Mouse (Mus musculus) MEL (cell line): ENCODE measurements around the gene Atp10a. TPM values are rescaled to one million over a fixed set of nuclear protein-coding genes. Genes with fewer than 3 reads are reported as not detected.

Experiments
- DNase-seq: peaks from one replicate; pipeline ENCODE4 v3.0.0; 2011; ENCODE audit warnings: low read depth, low spot score
- H3K27ac ChIP-seq: 2 replicates; pipeline ENCODE4 v1.5.1; 2012; ENCODE audit warnings: low read depth, mild to moderate bottlenecking, control low read depth, low read length, moderate library complexity; ENCODE audit not compliant: control insufficient read depth
- H3K27me3 ChIP-seq, 2 experiments: fragments of 150-350 bp in 1 of 2; sonication (generic) in 1 of 2; 2 replicates each; pipeline ENCODE4 v1.6.1; 2012; ENCODE audit warnings: low read length in 2 of 2, mild to moderate bottlenecking in 2 of 2, improper control_type of control experiment in 1 of 2, moderate library complexity in 1 of 2; ENCODE audit not compliant: insufficient read depth in 2 of 2, control insufficient read depth in 1 of 2
- H3K36me3 ChIP-seq, 2 experiments: 2 replicates each; pipeline ENCODE4 v1.6.1; 2012 to 2014; ENCODE audit warnings: low read length in 2 of 2, improper control_type of control experiment in 1 of 2, inconsistent platforms in 1 of 2, mild to moderate bottlenecking in 1 of 2; ENCODE audit not compliant: insufficient read depth in 2 of 2, control insufficient read depth in 1 of 2
- H3K4me1 ChIP-seq, 2 experiments: fragments of 150-350 bp in 1 of 2; sonication (generic) in 1 of 2; 2 replicates each; pipeline ENCODE4 v1.6.1; 2012; ENCODE audit warnings: low read length in 2 of 2, improper control_type of control experiment in 1 of 2, mild to moderate bottlenecking in 1 of 2; ENCODE audit not compliant: insufficient read depth in 2 of 2, control insufficient read depth in 1 of 2
- H3K4me3 ChIP-seq, 2 experiments: fragments of 150-350 bp in 1 of 2; sonication (generic) in 1 of 2; 2 replicates each; pipeline ENCODE4 v1.5.1; 2012; ENCODE audit warnings: low read depth in 2 of 2, low read length in 2 of 2, mild to moderate bottlenecking in 2 of 2, moderate library complexity in 2 of 2, control low read depth in 1 of 2, improper control_type of control experiment in 1 of 2; ENCODE audit not compliant: control insufficient read depth in 1 of 2, insufficient read depth in 1 of 2
- H3K79me2 ChIP-seq: 2 replicates; pipeline ENCODE4 v1.6.1; 2012; ENCODE audit warnings: mild to moderate bottlenecking, low read length, moderate library complexity; ENCODE audit not compliant: control insufficient read depth, poor library complexity, insufficient read depth
- H3K9ac ChIP-seq: 2 replicates; pipeline ENCODE4 v1.6.1; 2012; ENCODE audit warnings: low read depth, mild to moderate bottlenecking, control low read depth, low read length, moderate library complexity; ENCODE audit not compliant: control insufficient read depth, poor library complexity, severe bottlenecking
- H3K9me3 ChIP-seq: fragments of 150-350 bp; sonication (generic); replicated peaks from 2 replicates; pipeline ENCODE4 v1.6.1; 2012; ENCODE audit warnings: mild to moderate bottlenecking, low read length, improper control_type of control experiment, moderate library complexity; ENCODE audit not compliant: insufficient read depth
- CHD1 ChIP-seq: IDR thresholded peaks from 2 replicates; pipeline ENCODE4 v1.6.1; 2012; ENCODE audit warnings: low read depth, mild to moderate bottlenecking, inconsistent platforms, low read length, improper control_type of control experiment
- CHD2 ChIP-seq: IDR thresholded peaks from 2 replicates; pipeline ENCODE4 v1.6.1; 2011; ENCODE audit warnings: low read length, improper control_type of control experiment
- E2F4 ChIP-seq: IDR thresholded peaks from 2 replicates; pipeline ENCODE4 v1.6.1; 2011; ENCODE audit warnings: low read depth, low read length, improper control_type of control experiment, borderline replicate concordance
- GABPA ChIP-seq: IDR thresholded peaks from 2 replicates; pipeline ENCODE4 v1.6.1; 2012; ENCODE audit warnings: low read depth, mild to moderate bottlenecking, inconsistent platforms, low read length, improper control_type of control experiment, moderate library complexity
- GATA1 ChIP-seq: IDR thresholded peaks from 2 replicates; pipeline ENCODE4 v1.6.1; 2011; ENCODE audit warnings: low read depth, low read length, improper control_type of control experiment
- JUND ChIP-seq: IDR thresholded peaks from 2 replicates; pipeline ENCODE4 v1.6.1; 2011; ENCODE audit warnings: low read depth, mild to moderate bottlenecking, improper control_type of control experiment, low read length
- KAT2A ChIP-seq: conservative IDR thresholded peaks from 2 replicates; pipeline ENCODE4 v1.6.1; 2012; ENCODE audit warnings: low read depth, low read length, improper control_type of control experiment, inconsistent platforms
- MAFK ChIP-seq: IDR thresholded peaks from 2 replicates; pipeline ENCODE4 v1.6.1; 2011; ENCODE audit warnings: low read depth, mild to moderate bottlenecking, low read length, improper control_type of control experiment, borderline replicate concordance
- MXI1 ChIP-seq: IDR thresholded peaks from 2 replicates; pipeline ENCODE4 v1.6.1; 2011; ENCODE audit warnings: mild to moderate bottlenecking, low read depth, low read length, improper control_type of control experiment
- MYC ChIP-seq: IDR thresholded peaks from 2 replicates; pipeline ENCODE4 v1.6.1; 2011; ENCODE audit warnings: low read depth, mild to moderate bottlenecking, low read length, improper control_type of control experiment, moderate library complexity
- NELFE ChIP-seq: IDR thresholded peaks from 2 replicates; pipeline ENCODE4 v1.6.1; 2011; ENCODE audit warnings: low read depth, low read length, improper control_type of control experiment
- POLR2AphosphoS5 ChIP-seq: IDR thresholded peaks from 2 replicates; pipeline ENCODE4 v1.6.1; 2012; ENCODE audit warnings: low read depth, borderline replicate concordance, mild to moderate bottlenecking, inconsistent platforms, low read length, moderate library complexity, mixed read lengths
- RAD21 ChIP-seq: IDR thresholded peaks from 2 replicates; pipeline ENCODE4 v1.6.1; 2011; ENCODE audit warnings: mild to moderate bottlenecking, low read depth, low read length, improper control_type of control experiment
- USF2 ChIP-seq, 2 experiments: IDR thresholded peaks; 2 replicates each; pipeline ENCODE4 v1.6.1; 2011 to 2012; ENCODE audit warnings: improper control_type of control experiment in 2 of 2, low read length in 2 of 2, borderline replicate concordance in 1 of 2, inconsistent platforms in 1 of 2, low read depth in 1 of 2, mild to moderate bottlenecking in 1 of 2; ENCODE audit not compliant: insufficient read depth in 1 of 2
- ZKSCAN1 ChIP-seq: IDR thresholded peaks from 2 replicates; pipeline ENCODE4 v1.6.1; 2012; ENCODE audit warnings: low read depth, mild to moderate bottlenecking, inconsistent platforms, low read length, improper control_type of control experiment, moderate library complexity
- ZMIZ1 ChIP-seq: IDR thresholded peaks from 2 replicates; pipeline ENCODE4 v1.6.1; 2012; ENCODE audit warnings: low read depth, mild to moderate bottlenecking, inconsistent platforms, low read length, improper control_type of control experiment, moderate library complexity
- polyA plus RNA-seq, 2 experiments: library from polyadenylated mRNA; stranded (reverse) in 1 of 2; unstranded in 1 of 2; fragments of >175 nt in 1 of 2; fragments of >200 nt in 1 of 2; gene quantifications; 2 replicates each; pipeline versions ENCODE4 v1.2.1 to v1.2.4; 2012; ENCODE audit warnings: low replicate concordance in 2 of 2, low read depth in 1 of 2; ENCODE audit not compliant: insufficient read length in 2 of 2, insufficient read depth in 1 of 2, missing spikeins in 1 of 2
- total RNA-seq: library from RNA; depleted of rRNA; stranded (reverse); fragments of 300-350 nt; gene quantifications from 2 replicates; pipeline ENCODE4 v1.2.3, GENCODE M21; 2012

Atp10a gene
- total and polyA plus RNA-seq, 3 experiments, result not detected

DNA sequence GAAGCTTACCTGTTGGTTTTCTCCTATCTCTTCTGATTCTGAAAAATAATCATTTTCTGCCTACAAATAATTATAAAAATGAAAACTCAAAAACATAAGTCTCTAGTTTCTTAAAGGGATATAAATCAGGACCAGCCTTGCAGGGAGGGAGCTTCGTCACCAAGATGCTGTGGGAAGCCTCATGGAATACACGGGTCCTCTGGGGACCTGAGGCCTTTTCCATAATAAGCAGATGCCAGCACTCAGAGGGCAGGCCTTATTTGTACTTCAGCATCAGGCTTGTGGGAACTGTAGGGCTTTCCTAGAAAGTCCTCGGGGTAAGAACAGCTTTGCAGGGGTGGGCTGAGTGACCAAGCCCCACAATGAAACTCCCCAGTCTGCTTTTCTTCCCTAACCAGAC is 20.1 kb downstream of the Atp10a start:
- no peaks in the 10 kb centered on the region for H3K27me3 ChIP-seq
- no peak overlapping the region for H3K4me3 ChIP-seq
- TF ChIP-seq JUND (no peak), MAFK (no peak), POLR2AphosphoS5 (no peak), RAD21 (no peak), MYC (no peak), ZKSCAN1 (no peak), NELFE (no peak), ZMIZ1 (no peak), E2F4 (no peak), GATA1 (no peak), CHD2 (no peak), MXI1 (no peak)
- H3K79me2 ChIP-seq, result no peaks in the 10 kb centered on the region
- no peak overlapping the region for H3K27ac ChIP-seq
- no peaks in the 10 kb centered on the region for H3K4me1 ChIP-seq
- no peaks in the 10 kb centered on the region for H3K36me3 ChIP-seq
- no peak for DNase-seq
- no peaks in the 10 kb centered on the region for H3K9me3 ChIP-seq
- H3K9ac ChIP-seq, result no peak overlapping the region

DNA sequence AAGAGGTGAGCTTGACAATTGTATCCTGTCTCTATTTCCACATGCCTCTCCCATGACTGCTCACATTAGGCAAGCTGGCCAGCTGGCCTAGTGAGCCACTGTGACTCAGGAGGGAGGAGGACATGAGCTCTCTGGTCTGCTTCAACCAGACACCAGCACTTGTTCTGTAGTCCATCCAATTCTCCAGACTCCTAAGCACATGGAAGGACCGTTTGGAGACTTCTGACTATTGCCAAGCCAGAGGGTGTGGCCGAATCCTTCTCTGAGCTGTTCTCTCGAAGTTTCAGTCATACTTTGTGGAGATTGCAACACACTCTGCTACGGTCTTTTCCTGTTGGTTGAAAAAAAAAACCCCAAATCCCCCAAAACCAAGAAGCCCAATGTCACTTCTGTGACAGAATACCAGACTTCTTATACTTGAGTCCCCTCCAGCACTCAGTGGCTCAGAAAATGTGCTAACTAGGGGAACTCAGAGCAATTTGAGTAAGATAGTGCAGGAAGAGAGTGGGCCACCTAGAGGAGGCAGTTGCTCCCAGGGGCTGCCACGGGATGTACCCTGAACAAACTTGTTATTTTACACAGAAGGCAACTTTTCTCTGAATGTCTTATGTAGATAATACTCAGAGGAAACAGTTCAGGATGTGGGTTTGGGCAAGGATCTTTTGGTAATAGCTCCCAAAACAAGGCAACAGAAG is 21.3 kb downstream of the Atp10a start:
- no peaks in the 10 kb centered on the region for H3K36me3 ChIP-seq
- no peaks in the 10 kb centered on the region for H3K79me2 ChIP-seq
- no peaks in the 10 kb centered on the region for H3K27me3 ChIP-seq
- H3K4me1 ChIP-seq, result no peaks in the 10 kb centered on the region
- H3K9me3 ChIP-seq, result no peaks in the 10 kb centered on the region
- no peak for DNase-seq
- H3K4me3 ChIP-seq, result no peak overlapping the region
- no peak for TF ChIP-seq CHD1
- no peak for TF ChIP-seq USF2 (IDR thresholded peaks at IDR 0.05; ENCODE audit: borderline replicate concordance in 1 of 2, insufficient read depth in 1 of 2, low read depth in 1 of 2, low read length in 2 of 2)
- TF ChIP-seq RAD21, result no peak
- TF ChIP-seq KAT2A, result no peak
- no peak for TF ChIP-seq GABPA
- H3K9ac ChIP-seq, result no peak overlapping the region
- no peak overlapping the region for H3K27ac ChIP-seq
